Mouse (Mus musculus): ENCODE data around the gene Zdhhc6.
A peak's percentile ranks its signal among the peaks of the same experiment; 100 is the strongest.

The Zdhhc6 gene

DNA sequence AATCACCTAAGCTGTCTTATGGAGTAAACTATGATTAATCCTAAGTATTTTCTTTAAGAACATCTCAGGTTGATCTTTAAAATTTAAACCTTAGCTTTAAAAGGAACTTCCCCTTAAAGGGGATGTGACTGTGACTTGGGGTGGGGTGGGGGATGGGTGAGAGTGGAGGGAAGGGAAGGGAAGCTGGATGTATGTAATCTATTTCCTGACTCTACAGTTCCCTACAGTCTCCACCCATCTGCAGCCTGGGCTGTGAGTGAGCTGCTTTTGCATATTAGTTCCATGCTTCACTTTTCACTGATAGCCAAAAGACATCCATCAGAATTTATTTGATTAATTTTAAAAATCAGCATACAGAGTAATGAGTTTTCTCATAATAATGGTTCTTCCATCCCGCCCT lies 16.5 kb downstream of the Zdhhc6 start:
- no peak for DNase-seq

DNA sequence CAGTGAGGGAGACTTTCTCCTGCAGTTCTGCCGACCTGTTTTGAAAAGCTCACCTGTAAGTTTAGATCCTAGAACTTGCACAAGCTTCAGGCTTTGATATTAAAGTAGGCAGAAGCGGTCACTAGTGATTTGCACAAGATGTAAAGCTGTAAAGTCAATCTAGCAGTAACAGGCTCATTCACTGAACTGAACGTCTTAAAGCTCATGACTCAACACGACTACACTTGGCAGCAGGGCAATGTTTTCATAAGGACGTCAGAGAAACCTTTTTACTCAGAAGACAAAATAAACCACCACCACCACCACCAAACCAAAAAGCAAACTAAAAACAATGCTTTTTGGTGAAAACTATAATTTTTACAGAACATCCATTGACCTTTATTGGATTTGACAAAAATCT lies 17.9 kb downstream of the Zdhhc6 start:
- no peak for DNase-seq

DNA sequence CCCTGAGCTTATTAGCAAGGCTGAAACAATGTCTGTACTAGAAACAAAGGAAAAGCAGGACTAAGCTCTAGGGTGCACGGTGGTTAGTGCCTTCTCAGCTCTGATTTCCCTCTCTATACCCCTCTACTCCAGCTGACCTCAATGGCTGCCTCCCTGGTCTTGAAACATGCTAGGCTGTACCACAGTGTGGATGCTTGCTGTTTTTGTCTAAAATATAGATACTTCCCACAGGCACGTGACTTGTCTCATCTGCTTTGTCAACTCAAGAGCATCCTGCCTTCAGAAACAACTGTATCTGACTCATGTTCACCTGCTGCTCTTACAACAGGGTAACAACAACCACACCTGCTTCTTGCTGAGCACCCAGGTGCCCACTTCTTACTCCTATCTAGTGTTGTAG lies 18.3 kb downstream of the Zdhhc6 start:
- no peak for DNase-seq

DNA sequence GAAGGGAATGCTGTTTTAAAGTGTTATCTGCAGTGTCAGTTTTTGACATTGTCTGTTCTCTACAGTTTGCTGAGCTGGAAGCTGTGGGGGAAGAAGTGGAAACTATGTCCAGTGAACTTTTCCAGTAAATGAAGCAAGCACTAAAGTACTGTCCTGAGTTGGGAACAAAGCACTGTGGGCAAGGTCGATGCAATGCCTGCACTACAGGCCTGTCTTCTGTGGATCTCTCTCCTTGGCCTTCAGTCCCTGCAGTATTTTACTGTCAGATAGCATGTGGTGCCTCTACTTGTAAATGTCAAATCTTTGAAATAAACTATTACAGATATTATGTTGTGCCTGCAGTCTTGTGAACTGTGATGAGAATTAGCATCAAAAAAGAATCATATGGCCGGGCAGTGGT lies 19.5 kb downstream of the Zdhhc6 start:
- DNase-seq = no peak

DNA sequence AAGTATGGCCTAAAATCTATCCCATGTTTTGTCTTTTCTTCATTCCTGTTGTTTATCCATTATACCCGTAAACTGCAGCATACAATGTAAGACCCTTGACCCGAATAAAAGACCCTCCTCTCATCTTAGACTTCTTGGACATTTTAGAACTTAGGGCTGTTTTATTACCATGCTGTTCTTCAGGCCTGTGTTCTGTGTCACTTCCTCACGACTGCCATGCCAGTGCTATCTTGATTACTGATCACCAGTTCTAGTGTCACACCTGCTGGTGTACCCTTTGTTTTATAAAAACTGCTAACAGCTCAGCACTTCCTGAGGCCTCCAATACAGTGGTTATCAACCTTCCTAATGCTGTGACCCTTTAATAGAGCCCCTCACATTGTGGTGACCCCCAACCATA lies 20.3 kb downstream of the Zdhhc6 start:
- no peak for DNase-seq

DNA sequence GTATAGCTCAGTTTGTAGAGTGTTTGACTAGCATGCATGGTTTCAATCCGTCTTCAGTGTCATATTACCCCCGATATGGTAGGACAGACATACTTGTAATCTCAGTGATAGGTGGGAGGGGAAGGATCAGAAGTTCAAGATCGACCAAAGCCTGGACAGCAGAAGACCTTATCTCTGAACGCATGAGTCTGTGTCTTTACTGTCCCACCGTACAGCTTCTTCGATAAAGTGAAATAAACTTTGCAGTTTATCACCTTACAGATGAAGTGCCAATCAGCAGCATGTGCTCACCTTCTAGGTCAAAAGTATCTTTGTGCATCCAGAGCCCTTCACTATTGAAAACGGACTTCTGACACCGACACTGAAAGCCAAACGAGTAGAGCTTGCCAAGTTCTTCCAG lies 20.8 kb downstream of the Zdhhc6 start:
- no peak for DNase-seq

DNA sequence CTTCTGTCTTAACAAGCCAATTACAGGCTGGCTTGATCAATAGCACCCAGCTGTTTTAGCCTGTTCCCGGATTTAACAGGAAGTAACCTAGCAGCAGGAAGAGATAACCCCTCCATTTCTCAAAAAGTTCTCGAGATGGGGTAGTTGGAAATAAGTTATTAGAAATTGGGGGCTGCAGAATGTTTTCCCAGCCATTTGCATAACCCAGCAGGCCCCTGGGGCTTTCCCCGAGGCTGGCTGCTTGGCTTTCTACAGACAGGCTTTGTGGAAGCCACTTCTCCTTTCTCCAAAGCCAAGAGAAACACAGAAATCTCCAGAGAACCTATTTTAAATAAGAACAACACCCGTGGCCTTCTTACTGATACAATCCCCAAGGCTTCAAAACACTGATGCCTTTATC lies 22.7 kb downstream of the Zdhhc6 start:
- no peak for DNase-seq

DNA sequence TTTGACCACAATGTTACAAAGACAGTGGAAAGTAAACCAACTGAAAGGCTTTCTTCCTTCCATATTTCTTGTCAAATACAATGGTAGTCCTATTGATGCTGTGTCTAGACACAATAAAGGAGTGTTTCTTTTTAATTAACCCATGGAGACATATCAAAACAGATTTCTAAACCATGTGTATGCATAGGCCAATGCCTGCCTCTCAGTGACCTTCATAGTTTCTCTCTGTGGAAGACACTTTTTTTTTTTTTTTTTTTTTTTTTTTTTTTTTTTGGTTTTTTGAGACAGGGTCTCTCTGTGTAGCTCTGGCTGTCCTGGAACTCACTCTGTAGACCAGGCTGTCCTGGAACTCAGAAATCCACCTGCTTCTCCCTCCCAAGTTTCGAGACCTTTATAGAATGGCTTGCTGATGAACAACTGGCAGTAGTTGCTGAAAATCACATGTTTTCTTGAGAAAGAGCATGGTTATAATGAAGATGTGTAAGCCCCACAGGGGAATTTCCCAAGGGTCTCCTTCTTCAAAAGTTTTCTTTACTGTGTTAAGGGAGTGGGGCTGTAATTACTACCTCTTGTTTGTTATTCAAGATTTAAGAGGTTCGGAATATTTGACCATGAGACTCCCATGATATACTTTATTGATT lies 23.5 kb downstream of the Zdhhc6 start:
- no peak for DNase-seq

DNA sequence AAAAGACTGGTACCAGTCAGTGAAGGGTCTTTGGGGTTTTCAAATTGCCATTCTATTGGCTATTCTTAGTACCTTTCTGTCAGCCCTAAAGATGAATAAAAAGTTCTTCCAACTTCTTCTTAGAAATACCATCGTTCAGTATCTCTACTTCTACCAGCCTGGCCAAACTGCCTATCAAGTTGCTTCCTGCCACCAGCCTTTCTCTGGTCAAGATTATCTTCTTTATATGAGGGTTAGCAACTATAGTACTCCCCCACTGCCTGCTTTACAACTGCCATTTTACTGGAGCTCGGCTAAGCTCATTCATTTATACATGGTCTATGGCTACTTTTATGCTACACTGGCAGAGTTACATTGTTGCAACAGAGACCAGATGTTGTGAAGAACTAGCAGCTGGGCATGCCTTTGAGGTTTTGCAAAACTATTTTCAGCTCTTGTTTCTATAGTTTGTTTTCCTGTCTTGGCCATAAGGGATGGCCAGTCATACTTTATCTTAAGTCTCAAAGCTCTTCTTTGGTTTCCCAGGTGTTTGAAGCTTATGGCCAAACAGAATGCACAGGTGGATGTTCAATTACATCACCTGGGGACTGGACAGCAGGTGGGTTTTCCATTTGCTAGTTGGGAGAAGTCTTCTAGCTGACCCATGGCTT lies 25.1 kb downstream of the Zdhhc6 start:
- no peak for DNase-seq

DNA sequence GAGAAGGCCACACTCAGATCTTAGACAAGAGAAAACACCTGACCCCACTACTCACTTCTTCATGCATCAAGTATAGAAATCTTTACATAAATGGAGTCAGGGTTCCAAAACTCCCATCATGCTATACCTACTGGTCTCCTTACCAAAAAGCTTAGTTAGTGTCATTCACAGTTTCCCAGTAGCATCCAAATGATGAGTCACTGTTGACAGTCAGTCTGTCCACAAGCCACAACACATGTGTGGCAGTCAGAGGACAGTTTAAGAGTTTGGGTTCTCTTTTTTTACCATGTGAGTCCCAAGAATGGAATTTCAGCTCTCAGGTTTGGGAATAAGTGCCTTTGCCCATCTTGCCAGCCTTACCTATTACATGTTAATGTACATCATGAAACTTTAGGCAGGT lies 26.9 kb downstream of the Zdhhc6 start:
- no peak for DNase-seq

DNA sequence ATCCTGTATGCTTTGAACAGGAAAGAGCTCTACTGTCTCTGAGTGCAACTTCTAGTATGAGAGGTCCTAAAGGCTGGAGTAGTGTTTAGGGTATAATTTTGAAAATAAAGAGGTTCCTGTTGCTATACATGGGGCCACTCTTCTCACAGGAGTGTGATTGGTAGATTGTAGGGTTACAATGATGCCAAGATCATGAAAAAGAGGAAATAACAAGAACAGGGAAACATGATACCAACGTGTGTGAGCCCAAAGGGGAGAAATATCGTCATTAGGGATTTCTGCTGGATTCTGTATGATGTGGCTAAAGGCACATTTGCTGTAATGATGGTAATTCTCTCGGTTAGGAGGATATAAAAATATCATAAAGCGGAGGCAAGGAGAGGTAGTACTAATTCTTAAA lies 29.8 kb downstream of the Zdhhc6 start:
- DNase-seq = no peak

DNA sequence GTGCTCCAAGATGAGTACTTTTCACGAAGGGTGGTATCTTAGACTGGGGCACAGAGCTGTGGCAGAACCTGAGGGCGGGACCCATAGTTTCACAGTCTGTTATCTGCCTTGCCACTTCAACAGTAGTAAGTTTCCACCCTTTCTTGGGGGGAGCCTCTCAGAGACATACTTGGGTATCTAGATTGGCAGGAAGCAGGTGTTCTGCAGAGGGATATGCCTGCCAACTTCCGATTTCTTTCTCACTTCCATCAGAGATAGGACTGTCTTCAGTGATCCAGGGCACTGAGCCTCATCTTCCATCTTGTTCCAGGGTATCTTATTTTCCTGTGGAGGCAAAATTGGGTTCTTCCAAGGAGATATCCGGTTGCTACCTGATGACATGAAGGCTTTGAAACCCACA lies 31.7 kb downstream of the Zdhhc6 start:
- DNase-seq = no peak

DNA sequence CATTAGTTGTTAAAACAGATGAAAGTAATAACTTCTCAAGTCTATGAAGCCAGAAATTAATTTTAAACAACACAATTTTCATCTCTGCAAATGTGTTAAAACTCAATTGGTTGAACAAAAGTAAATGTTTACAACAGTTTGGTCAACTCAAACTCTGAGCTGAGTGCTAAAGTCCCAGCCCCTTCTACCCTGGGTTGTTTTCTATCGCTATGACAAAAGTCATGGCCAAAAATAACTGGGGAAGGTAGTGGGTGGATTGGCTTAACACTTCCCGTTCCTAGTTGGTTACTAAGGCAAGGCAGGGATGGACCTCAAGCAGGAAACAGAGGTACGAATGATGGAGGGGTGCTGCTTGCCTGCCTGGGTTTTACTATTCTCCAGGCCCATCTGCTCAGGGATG lies 39.1 kb downstream of the Zdhhc6 start:
- DNase-seq = no peak

DNA sequence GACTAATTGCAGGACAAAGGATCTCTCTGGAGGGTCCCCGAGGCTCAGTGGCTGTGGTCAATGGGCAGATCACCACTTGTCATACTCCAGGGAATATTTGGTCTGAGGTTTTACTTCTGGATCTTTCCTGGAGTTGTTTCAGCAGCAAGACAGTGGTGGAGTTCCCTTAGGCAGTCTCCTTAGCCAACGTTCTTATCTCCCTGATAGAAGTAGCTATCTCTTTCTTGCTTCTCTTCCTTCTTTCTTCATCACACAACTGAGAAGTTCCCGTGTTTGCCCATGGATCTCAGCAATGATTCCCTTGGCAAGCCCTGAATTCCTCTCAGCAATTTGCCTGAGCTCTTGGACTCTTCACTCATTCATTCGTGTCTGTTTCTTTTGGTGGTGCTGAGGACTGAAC lies 39.7 kb downstream of the Zdhhc6 start:
- no peak for DNase-seq

DNA sequence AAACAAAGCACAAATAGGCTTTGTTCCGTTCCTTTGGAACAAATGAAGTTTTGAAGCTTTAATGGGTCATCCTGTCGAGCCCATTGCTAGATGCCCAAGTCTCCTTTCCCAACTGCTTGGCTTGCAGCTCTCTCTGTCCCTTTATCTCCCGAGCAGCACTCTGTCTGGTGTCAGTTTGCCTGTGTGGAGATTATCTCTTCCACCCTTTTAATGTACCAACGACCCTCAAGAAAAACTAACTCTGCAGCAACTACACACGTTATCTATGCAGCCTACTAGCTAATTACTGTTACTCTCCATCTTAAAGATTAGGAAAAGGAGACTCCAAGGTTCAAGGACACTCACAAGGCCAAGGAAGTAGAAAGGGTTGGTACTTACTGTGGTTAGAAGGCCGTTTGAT lies 42.5 kb downstream of the Zdhhc6 start:
- no peak for DNase-seq

DNA sequence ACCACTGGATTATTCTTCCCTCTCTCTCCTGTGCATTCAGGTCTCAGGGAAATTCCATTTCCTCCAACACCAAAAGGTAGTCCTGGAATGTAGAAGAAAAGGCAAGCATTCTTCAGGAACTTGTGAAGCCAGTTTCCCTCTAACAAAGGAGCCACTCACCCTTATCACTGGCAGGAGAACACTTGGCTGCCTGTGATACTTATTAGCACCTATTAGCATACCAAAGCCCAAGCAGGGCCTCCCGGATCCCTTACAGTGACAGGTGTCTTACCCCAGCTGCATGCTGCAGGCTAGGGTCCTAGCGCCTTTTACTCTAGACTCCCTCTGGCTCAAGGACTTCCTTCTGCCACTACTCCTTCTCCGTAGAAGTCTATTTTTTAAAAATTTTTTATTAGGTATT lies 44.4 kb downstream of the Zdhhc6 start:
- DNase-seq = no peak

DNA sequence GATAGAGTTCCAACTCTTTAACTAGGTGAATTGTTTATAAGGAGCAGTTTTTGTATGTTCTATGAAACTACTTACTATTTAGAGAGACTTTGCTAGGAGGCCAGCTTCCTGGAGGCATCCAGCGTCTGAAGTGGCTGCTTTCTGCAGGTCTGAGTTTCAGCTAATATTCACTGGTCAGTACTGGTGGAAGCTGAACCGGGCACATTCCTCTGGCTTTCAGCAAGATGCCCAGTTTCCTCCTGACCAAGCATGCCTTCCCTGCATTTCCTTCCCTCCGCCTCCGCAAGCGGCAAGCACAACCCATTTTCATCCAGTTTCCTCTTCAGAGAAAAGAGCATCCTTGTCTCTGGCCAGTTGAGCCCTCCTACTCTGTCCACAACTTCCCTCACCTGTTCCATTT lies 46.8 kb downstream of the Zdhhc6 start:
- DNase-seq = no peak

DNA sequence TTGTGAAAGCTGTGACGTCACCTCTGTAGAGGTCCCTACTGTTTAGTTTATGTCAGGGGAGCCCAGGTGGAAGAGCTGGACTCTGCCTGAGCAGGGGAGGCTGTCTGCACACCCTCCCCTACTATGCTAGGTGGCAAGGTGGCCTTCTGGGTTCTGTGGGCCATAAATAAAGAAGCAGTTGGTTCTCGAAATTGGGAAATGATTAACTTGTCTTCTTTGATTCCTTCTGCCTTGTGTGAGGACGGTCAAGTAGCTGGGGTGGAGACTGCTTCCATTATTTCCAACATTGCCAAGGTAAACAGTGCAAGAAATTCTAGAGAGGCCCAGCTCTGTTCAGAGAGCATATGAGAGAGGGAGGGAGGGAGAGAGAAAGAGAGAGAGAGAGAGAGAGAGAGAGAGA lies 47.7 kb downstream of the Zdhhc6 start:
- no peak for DNase-seq

DNA sequence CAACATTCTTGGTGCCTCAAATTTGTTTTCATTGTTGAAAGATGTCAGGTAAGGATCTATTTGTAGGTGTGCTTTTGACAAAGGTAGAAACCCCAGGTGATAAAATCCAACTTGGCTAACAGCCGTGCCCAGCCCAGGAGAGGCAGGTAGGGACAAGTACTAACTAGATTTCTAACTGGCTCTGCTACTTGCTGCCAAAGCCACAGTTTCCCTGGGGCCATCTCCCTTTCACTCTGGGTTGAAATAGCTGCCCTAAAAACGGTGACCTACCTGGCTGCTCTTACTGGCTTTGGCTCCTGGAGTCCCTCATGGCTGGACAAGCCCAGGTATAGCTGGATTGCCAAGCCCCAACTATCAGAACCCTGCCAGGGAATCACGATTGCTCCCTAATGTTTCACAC lies 49.0 kb downstream of the Zdhhc6 start:
- no peak for DNase-seq

DNA sequence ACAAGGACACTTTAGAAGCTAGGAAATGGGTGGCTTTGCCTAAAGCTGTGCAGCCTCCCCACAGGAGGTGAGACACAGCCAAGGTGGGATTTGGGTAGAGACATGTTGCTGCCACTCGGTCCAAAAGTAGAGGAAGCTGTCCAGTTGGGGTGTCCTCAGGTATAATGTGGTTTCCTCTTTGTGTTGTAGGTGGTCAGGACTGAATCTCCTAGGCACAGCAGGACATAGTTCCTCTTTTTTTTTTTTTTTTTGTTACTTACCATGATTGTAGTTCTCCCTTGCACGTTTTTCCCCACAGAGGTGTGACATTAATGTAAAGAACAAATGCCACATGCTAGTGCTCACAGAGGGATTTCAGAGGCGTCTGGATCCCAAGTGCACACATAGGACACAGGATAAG lies 50.6 kb downstream of the Zdhhc6 start:
- no peak for DNase-seq

DNA sequence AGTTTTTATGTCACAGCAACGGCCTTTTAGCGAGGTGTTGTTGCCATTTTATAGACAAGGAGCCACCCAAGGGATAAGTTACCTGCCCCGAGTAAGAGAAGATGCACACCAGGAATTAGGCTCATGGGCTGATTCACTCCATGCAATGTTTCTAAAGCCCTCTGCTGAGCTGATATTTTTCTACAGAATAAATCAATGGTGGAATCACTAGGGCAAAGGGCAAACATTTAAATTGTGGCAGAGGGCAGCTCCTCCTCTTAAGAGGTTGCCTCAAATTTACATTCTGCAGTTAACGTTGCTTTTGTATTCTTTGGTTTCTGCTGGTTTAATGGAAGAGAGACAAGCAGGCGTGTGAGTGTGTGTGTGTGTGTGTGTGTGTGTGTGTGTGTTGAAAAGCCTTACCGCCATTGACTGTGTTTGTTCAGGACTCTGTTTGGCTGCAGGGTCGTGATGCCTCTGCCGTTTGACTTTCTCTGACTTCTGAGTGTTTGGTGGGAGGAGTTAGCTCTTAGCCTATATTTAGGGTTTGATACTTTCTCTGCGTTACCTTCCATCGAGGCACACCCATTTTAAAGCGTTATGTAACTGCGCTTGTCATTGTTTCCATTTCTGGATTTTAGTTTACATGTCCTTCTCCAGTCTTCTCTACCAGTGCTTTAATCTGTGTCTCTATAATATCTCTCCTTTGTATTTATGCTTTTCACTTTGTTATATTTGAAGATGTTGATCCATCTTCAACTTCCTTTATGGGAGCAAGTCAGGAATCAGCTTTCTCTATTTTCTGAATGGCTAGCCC lies 55.2 kb downstream of the Zdhhc6 start:
- DNase-seq = no peak

DNA sequence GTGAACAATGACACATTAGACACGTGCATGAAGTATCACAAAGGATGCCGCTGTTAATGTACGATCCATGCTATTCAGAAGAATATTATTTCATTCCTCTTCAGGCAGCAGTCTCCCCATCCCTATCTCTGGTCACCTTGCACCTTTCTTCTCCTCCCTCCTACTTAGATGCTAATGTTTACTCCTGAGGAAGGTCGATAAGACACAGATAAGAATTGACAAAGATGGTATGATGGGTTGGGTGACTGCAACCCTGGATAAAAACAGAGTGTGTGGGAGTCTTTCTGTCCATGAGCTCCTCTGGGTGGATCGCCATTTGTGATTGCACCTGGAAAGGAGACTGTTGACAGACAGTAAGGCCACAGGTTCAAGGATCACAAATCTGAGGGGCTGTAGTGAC lies 57.3 kb downstream of the Zdhhc6 start:
- no peak for DNase-seq

DNA sequence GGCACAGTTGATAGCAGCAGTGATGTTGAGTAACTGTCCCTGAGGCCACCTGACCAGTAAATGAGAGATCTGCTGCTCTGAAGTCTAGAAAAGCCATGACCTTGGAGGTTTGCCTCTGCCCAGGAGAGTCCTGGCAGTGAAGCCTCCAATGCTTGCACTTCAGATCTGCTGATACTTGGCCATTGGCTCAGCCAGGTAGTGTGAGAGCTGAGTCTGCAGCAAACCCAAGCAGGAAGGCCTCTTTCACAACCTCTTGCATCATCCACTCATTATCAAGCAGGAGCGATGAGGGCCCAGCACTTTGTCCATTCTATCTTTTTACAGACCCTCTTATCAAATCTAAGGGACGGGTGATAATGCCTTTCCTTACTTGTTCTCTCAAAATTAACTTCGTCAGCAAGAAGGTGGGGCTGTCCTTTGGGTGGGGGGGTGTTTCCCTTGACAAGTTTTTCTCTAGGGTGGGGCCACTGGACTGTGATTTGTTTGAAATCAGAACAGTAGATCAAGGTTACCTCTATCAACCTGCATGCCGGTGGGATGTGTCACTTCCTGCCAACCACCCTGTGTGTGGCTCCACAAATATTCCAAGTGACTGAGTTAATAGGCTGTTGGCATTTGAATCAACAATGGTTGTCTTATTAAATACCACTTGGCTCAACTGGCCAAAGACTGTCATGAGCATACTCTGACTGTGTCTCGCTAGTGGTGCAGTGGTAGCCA lies 58.0 kb downstream of the Zdhhc6 start:
- peak; percentile 60 for DNase-seq

DNA sequence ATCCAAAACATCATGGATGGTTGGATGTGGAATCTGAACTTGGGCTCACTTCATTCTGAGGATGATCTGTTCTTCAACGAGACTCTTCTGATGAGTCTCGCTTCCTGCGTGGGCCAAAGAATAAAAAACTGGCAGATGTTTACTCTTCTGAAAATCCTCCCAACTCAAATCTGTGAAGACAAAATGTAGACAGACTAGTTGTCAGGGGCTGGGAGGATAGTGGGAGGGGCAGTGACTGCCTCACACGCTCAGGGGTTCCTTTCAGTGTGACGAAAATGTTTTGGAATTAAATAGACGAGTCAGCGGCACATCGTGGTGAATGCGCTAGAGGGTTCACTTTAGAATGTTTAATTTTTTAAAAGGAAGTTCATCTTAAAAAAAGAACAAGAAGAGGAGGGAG lies 59.7 kb downstream of the Zdhhc6 start:
- DNase-seq = no peak
